Mouse (Mus musculus) T-helper 17 cell (primary cell): ENCODE data around the gene Snhg11.
"Not testable (repeated sequence)": the region's sequence is repeated elsewhere in the genome, so short reads cannot be mapped to it uniquely, and the experiment has no call there.

Experiments
- in situ Hi-C, 2 experiments: fragments of 300-600 bp; cut with MboI, MseI; formaldehyde crosslinking; loops; 1 replicate in 1 of 2; 2 replicates in 1 of 2; pipeline ENCODE4 v1.15.1; 2025; ENCODE audit warnings: high pct_unique_total_duplicates in 2 of 2

The Snhg11 gene

DNA sequence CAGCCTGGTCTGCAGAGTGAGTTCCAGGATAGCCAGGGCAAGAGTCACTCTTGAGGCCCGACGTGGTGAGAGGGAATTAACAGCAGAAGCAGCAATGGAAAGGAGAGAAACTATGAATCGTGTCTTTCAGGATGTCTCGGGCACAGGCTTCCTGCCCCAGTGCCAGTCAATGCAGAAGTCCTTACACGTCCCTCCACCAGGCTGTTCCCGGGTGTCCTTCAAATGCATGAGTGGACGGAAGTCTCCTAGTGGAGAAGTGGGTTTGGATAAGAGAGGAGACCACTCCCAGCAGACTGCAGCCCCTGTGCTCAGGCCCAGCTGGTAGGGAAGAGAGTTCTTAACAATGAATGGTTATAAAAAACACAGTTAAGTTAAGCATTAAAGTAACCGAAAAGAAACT lies 7.1 kb upstream of the Snhg11 start:
- in situ Hi-C loops, result no loop called here

DNA sequence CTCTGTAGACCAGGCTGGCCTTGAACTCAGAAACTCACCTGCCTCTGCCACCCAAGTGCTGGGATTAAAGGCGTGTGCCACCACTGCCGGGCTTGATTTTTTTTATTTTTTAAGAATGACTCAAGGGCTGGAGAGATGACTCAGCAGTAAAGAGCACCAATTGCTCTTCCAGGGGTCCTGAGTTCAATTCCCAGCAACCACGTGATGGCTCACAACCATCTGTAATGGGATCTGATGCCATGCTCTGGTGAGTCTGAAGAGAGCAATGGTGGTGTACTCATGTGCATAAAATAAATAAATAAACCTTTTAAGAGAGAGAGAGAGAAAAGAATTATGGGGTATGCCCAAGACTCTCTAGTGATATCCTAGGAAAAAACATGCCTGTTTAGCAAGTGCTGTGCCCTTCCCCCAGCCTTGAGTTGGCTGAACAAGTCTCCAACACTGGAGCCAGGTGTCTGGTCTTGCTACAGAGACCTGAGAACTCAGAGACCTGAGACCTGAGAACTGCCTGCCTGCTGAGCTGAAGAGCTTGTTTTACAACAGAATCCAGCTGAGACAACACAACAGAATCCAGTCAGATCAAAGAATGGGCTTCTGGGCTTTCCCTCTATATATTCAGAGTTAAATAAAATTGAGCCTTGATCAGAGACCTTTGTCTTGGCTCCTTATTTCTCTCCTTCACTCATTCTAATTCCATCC lies 5.8 kb upstream of the Snhg11 start:
- in situ Hi-C loops, result loop anchor here in 1 of 2 experiments (10.0 kb wide), 1 partner anchor 285 kb away; no protein-coding TSS in a partner anchor

DNA sequence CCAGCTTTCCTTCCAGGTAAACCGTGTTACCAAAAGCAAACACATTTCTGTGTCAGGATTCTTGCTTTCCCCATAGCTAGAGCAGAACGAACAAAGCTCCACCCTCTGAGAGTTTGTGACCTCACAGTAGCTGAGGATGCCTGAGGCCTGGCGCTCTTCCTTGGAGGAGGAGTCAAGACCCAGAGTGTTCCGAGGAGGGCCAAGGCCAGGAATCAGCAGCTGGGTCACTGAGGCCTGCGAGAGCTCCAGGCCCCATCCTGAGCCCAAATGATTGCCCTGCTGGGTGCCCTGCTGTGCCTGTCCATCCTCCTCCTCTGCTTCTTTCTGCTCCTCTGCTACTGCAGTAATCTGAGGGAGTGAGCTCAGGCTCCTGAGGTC lies 5.3 kb upstream of the Snhg11 start:
- in situ Hi-C loops, result loop anchor here in 1 of 2 experiments (10.0 kb wide), 1 partner anchor 285 kb away; no protein-coding TSS in a partner anchor

DNA sequence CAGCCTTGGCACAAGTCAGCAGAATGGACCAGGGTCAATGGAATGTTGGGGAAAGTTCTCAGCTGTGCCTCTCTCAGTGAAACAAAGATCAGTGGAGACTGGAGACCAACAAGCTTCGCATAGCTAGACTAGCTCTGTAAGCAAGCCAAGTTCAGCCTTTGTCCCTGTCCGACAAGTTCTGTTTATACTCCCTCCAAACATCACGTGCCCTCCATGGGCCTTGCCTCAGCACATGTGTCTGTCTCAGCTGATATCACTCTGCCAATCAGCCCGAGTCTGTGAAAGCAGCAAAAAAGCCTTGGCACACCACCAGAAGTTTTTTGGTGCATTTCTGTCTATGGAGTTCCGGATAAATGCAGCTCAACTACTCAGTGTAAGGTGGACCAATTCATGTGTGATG lies 2.4 kb upstream of the Snhg11 start:
- in situ Hi-C loops, result loop anchor here in 1 of 2 experiments (10.0 kb wide), 1 partner anchor 282 kb away; no protein-coding TSS in a partner anchor

DNA sequence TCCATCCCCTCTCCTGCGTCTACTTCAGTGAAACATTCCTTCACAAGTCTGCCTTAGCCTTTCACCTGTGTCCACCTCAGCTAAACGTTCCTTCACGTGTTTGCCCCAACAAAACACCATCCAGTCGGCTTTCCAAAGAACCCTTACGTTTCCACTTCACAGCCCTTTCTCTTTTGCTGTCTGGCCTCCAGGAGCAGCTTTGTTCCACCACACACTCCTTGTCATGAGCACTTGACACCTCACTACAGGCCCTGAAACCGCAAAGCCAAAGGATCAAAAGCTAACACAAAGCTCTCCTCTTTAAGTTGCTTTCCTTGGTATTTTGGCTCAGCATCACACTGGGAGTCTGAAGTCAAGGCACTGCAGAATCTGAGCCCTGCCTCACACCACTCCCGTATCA lies 1.9 kb upstream of the Snhg11 start:
- in situ Hi-C loops, result loop anchor here in 1 of 2 experiments (10.0 kb wide), 1 partner anchor 281 kb away; no protein-coding TSS in a partner anchor

DNA sequence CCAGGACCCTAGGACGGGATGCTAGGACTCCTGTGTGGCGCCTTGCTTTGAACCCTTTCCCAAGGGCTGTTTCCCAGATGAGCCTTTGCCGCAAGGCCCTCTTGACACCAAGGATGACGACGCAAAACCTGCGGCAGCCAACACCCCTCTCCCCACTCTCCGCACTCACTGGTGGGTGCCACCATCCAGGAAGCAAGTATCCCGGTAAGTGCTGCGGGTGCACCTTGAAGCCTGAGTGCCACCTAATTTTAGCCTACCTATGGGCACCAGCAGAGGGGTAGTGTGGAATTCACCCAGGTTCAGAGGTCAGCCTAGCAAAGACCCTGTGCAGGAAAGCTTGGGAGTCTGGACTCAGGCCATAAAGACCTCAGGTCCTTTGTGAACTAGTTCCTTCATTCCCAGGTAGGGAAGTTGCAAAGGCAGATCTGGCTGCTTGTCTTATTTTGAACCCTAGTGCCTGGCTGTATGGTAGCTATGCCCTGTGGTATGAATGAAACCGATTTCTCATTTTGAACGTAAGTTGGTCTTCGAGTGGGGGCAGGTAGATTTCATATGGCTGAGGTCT lies 767 bp downstream of the Snhg11 start:
- in situ Hi-C loops, result loop anchor here in 1 of 2 experiments (10.0 kb wide), 1 partner anchor 279 kb away; no protein-coding TSS in a partner anchor

DNA sequence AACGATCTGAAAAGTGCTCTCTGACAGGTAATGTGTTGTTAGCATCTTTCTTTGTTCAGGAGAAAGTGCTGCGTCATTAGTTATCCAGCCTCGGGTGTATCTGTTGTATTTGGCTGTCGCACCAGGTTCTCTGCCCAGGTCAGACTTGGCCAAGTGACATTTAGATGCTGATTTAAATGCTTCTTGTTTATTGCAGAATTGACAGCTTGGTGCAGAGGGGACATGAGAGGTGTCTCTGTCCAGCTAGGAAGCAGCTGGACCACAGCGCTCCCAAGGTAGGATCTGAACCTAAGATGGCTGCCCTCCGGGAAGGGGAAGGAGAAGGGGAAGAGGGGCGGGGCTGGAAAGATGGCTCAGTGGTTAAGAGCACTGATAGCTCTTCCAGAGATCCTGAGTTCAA lies 1.4 kb downstream of the Snhg11 start:
- in situ Hi-C loops, result loop anchor here in 1 of 2 experiments (10.0 kb wide), 1 partner anchor 278 kb away; no protein-coding TSS in a partner anchor

DNA sequence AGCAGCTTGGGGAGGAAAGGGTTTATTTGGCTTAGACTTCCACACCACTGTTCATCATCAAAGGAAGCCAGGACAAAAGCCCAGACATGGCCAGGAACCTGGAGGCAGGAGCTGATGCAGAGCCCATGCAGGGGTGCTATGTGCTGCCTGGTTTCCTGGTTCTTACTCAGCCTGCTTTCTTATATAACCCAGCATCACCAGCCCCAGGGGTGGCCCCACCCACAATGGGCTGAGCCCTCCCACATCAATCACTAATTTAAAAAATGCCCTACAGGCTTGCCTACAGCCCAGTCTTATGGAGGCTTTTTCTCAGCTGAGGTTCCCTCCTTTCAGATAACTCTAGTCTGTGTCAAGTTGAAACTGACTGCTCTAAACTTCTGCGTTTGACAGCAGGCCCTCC lies 2.4 kb downstream of the Snhg11 start:
- in situ Hi-C loops, result loop anchor here in 1 of 2 experiments (10.0 kb wide), 1 partner anchor 277 kb away; no protein-coding TSS in a partner anchor

DNA sequence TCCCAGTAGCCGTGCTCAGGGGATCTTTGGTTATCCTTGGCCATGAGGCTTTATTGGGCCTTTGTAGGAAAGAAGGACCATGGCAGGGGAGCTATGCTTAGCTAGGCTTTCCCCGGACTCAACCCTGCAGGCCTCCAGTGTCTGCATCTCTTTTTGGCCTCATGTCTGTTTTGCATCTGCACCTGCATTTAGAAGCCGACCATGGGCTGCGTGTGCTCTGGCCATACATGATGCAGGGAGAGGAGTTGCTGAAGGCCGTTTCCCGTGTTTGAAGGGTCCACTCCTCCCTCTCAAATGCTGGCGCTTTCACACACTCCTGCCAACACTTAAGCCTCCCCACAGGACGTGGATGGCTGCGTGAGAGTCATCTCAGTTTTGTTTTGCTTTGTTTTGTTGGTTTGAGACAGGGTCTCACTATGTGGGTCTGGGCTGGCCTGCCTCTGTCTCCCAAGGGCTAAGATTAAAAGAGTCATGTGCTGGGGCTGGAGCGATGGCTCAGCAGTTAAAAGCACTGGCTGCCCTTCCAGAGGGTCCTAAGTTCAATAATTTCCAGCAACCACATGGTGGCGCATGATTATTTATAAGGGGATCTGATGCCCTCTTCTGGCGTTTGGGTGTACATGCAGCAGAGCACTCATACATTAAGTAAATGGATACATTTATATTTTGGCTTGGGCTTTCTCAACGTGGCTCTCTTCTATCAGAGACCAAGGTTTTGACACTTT lies 4.1 kb downstream of the Snhg11 start:
- in situ Hi-C loops, result loop anchor here in 1 of 2 experiments (10.0 kb wide), 1 partner anchor 275 kb away; no protein-coding TSS in a partner anchor

DNA sequence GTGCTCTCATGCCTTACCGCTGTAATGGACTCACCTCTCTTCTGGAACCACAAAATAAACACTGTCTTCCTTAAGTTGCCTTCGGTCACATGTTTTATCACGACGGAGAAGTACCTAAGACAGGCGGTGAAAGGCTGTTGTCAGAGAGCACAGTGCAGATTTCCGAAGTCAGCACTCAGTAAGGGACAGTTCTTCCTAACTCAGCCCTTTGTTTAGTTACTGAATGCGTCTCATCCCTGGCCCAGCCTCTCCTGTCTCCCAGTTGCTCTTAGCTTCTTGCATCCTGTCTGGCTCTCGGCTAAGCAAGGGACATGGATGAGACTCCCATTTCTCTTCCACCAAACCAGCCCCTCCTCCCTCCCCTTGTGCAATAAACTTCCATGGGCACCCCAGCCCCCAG lies 10.6 kb downstream of the Snhg11 start:
- in situ Hi-C loops, result no loop called here

DNA sequence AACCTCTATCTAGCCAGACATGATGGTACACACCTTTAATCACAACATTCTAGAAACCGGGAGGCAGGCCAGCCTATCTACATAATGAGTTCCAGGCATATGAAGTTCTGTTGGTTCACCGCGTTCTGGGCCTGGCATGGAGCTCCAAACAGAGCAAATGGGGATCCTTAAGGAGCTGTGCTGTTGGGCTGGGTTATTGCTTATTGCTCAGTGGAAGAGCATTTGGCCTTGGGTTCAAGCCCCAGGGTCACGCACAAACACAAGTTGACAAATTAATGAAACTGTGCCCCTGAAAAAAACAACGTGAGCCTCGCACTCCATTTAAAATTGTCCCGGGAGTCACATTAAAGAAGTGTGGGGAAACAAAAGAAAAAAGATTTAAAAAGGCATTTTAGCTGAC lies 14.0 kb downstream of the Snhg11 start:
- in situ Hi-C loops, result no loop called here

DNA sequence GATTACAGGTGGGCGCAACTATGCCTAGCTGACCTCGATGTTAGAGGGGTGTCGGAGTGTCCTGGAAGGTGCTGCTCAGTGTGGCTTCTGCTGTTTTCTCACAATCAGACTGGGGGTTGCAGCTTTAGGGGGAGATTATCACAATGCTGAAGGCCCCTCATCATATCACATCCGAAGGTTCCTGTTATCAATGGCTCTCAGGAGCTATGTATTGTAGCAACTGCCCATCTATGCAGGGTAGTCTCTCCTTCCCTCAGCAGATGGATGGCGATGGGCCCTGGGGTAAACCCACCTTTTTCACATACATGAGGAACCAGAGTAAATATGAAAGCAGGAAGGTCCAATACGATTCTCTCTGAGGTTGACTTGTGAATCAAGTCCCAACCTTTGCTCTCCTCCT lies 20.9 kb downstream of the Snhg11 start:
- in situ Hi-C loops, result no loop called here

DNA sequence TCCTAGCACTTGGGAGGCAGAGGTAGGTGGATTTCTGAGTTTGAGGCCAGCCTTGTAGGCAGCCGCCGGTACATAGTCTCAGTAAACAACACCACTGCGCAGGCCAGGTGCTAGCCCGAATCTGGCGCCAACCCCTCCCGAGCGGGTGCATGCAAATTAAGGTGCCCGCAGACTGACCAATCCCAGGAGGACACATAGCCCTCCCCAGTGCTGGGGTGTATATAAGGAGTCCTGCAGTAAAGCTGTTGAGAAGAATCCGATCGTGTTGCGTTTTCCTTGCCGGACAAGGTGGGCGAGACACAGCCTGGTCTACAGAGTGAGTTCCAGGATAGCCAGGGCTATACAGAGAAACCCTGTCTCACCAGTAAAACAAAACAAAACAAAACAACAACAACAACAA lies 21.7 kb downstream of the Snhg11 start:
- in situ Hi-C loops, result not testable (repeated sequence)

DNA sequence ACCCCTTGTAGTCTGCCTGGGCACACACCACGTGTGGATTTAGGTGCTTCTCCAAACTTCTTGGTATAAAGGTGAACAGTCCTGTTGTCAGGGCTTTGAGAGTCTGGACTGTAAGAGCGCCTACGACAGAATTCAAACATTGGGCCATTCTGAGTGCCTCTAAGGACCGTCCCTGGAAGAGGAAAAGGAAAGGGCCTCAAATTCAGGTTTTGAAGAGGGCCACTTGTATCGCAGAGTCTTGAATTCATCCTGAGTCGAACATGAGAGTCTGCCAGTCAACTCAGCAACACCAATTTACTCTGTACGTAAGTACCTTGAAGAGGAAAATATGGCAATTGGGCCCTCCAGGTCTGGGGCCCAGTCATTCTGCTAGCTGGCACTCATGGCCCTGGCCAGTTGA lies 27.5 kb downstream of the Snhg11 start:
- in situ Hi-C loops, result no loop called here

DNA sequence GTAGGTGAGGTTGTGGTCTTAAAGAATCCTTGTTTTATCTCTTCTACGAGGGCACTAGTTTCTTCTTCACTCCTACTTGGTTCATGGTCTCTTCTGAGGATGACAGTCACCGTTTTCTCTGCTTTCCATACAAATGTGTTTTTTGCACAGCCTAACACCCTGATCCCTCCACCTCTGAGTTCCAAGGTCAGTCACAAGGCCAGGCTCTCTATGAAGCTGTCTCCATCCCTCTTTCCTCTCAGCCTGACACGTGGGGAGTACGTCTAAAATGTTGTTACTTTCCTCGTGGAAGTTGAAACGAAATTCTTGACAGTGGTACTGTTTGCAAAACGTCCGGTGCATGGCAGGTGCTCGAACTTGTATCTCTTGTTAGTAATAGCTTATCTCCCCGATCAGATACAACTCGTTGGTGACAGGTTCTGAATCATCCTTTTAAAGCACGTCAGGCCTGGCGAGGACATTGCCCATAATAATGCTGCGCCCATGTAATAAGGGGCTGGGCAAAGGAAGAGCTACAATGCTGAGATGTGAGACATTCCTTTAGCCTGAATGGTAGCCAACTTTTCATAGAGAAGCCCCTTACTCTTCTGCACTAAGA lies 33.7 kb downstream of the Snhg11 start:
- in situ Hi-C loops, result no loop called here

DNA sequence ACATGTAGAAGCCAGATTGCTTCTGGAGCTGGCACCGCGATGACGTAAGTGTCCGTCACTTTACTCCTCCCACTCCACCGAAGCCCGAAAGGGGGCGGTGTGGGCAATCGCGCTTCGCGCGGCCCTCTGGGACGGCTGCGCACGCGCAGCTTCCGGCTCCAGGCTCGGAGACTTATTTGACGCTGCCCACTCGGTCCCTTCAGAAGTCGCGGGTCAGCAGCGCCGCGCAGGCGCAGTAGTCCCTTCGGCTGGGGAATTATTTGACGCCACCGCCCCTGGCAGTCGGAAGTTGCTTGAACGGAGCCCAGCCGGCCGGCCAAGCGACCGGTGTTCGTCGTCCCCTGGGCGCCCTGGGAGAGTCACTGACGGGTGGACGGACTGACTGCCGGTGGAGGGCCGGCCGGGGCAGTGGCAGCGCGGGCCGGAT lies 34.2 kb downstream of the Snhg11 start, which contains the start of gene Ralgapb:
Gene Ralgapb, plus strand, starts transcription at position 254 of the 427 bp plus-strand sequence.
- in situ Hi-C loops, result no loop called here

DNA sequence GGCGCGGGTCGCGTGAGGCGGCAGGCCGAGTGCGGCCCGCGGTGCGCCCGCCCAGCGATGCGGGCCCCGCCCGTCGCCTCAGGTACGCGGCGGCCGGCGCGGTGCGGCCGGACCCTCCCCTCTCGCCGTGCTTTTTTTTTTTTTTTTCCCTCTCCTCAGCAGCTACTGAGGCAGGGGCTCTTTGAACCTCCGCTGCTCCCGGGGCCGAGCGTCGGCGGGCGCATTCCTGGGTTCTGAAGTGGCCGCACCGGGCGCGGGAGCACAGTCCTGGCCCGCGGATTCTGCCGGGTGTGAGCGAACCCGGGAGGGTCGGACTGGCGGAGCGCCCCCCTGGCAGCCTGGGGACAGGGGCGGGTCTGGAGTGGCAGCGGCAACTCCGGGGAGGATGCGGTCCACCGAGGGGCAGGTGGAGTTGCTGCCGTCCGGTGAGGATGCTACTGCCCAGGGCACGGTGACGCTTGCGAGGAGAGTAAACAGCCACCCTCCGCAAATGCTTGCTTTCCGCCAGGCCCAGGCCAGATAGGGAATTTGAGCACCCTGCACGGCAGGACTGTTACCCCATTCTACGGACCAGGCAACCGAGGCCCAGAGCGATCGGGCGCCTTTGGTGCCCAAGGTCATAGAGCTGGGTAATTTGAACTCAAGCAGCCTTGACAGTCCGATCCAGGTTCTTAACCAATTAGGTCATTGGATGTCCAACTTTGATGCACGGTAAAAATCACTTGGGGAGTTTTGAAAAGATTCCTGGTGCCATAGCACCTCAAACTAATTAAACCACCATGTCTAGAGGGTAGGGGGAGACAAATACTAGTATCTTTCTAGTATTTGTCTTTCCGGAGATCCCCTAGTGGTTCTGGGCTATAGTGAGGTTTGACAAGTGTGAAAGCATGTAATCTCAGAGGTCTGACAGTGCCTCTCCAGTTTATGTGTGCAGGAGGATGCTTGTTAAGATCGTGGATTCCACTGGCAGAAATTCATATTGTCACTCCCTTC lies 34.9 kb downstream of the Snhg11 start:
- in situ Hi-C loops, result no loop called here

DNA sequence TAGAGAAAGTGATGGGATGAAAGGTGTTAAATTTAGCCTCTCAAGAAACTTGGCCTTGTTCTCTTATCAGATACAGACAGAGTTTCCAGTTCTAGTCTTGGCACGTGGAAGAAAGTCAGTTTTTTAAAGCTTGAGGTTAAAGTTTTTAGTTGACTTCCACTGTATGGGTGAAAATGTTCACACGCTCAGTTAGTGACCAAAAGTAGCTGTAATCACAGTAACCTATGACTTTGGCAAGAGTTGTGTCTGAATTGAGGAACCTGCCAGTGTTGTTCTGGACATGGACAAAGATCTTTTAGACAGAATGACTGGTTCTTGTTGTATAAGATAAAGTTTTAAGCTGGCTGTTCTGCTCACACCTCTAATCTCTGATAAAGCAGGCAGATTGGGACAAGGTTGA lies 37.8 kb downstream of the Snhg11 start:
- in situ Hi-C loops, result no loop called here

DNA sequence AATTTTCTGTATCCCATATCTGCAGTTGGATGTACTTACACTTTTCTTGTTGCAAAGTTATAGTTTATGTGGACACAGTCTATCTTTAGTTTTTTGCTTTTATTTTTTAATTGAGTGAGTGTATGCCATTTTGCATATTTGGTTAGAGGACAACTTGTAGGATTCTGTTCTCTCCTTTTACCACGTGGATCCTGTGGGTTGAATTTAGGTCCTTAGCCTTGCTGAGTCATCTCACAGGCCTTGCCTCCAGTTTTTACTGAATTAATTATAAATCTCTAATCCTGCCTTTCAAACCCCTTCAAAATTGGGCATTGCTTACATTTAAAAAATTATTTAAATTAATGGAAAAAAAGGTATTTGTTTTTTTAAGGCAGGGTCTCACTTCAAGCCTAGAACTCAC lies 40.4 kb downstream of the Snhg11 start:
- in situ Hi-C loops, result no loop called here

DNA sequence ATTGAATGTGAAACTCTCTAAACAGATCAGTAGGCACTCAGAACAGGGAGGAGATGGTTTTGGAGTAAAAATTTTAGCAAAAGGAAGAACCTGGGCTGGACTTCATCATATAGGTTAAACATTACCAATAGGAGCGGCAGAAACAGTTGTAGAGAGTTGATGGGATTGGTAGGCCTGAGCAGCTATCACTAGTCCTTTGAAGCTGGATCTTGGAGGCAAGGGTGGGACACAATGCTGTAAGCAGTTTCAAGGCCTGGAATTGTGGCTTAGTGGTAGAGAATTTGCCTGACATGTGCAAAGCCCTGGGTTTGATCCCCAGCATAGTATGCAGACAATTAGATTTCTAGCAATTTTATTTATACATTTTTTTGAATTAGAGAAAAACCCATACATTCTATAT lies 43.2 kb downstream of the Snhg11 start:
- in situ Hi-C loops, result no loop called here
